Mouse (Mus musculus) hematopoietic stem cell, adult 5-6 weeks (primary cell): ENCODE data around the gene Gm37240. TPM values are rescaled to one million over a fixed set of nuclear protein-coding genes. Genes with fewer than 3 reads are reported as not detected.

ENCODE experiments used
- ATAC-seq, 2 experiments: fragments of 125-278 bp in 1 of 2; replicated peaks in 1 of 2; 2 replicates each; pipeline ENCODE4 v1.8.0; 2016 to 2017; ENCODE audit warnings: inconsistent platforms in 2 of 2, mild to moderate bottlenecking in 2 of 2, moderate number of reproducible peaks in 2 of 2, low read depth in 1 of 2, moderate TSS enrichment in 1 of 2; ENCODE audit not compliant: low FRiP score in 2 of 2, poor library complexity in 2 of 2, severe bottlenecking in 2 of 2, insufficient read depth in 1 of 2, low TSS enrichment in 1 of 2
- total RNA-seq: library from RNA; stranded (forward); fragments of 172-1452, 232-1000 nt; gene quantifications from 2 replicates; pipeline ENCODE4 v1.2.3, GENCODE M21; 2017

Gene Gm37240
- total RNA-seq, 1 experiment from 2014 or later: not detected

DNA sequence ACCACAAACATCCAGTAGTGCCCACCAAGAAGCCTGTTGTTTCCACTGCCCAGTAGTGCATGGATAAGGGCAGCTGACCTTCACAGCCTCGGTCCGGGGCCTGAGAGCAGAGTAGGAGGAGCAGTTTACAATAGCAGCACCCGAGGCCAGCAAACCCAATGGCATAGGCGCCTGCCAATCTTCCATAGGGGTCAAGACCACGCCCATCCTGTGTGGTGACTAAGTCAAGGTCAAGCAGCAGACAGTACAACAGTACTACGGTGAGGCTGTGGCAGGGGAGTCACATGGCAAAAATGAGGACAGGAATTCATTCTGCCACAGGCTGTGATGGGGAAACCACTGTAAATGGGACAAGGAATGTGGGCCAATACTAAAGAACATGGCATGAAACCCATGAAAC, 417.6 kb downstream of the Gm37240 start:
- no peak for ATAC-seq

DNA sequence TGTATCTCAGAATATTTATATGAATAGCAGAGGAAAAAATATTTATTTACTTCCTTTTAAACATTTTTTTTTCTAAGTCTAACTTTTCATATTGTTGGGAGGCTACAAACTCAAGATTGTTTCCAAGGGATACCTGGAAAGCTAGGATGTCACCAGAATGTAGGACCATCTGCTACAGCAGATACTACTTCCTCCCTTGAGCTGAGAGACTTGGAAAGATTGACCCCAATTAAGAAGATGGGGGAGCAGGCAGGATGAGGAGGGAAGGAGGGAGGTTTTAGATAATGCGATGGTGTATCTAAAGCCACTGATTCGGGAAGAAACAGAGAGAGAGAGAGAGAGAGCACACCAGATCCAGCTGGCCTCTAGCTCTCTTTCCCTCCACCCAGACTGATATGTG, 418.3 kb downstream of the Gm37240 start:
- ATAC-seq: no peak

DNA sequence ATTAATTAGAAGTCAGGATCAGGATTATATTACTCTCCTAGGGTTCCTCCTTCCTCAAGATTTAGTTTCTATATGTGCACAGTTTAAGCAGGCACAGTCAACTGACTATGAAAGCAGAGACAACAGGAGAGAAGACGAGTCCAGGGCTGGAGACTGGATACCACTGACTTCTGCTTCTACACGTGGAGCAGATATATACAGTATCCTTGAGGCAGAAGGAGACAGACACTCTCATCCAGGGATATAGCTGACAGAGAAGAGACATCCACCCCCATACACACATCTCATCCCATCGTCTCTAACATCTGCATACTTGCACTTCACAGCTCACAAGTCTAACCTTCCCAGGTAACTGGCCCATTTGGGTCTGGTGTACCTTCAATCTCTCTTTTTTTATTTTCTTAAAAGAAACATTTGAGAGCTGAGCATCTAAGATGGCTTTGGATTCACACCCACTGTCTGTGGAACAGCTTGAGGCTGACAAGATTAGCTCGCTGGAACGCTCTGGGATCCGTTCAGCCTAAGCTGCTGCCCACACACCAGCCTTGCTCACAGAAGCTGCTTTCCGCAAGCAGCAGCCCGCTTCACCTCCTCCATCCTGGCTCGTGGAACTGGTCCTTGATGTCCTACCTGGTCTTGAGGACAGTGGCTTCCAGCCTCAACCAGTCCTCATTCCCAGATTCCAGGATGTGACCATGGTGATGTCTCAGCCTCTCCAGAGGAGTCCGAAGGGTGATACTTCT, 421.9 kb downstream of the Gm37240 start:
- no peak for ATAC-seq

DNA sequence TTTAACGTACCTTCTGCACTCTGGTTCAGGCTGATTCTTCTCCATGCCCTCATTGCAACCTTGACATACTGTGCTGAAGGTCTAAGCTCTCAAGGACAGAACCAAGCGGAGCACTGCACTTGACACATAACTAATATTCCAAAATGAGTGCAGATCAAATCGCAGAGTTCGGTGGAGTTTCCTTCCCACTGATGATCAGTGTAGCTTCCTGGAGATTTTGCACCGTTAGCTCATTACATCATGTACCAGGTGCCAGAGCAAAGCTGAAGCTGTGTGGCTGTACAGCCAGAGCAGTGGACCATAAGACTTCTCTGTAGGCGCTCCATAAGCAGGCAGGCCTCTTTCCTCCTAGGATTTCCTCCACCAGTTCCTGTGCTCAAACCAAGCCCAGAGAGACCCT, 427.3 kb downstream of the Gm37240 start:
- ATAC-seq: no peak

DNA sequence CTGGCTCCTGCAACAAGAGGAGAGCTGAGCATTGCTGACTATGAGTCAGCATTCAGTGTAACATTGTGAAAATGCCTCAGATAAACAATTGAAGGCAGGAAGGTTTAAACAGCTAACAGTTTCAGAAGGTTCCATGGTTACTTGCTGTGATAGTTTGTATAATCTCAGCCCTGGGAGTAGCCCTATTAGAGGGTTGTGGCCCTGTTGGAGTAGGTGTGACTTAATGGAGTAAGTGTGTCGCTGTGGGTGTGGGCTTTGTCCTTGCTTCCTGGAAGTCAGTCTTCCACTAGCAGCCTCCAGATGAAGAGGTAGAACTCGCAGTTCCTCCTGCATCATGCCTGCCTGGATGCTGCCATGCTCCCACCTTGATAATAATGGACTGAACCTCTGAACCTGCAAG, 430.3 kb downstream of the Gm37240 start:
- ATAC-seq: no peak

DNA sequence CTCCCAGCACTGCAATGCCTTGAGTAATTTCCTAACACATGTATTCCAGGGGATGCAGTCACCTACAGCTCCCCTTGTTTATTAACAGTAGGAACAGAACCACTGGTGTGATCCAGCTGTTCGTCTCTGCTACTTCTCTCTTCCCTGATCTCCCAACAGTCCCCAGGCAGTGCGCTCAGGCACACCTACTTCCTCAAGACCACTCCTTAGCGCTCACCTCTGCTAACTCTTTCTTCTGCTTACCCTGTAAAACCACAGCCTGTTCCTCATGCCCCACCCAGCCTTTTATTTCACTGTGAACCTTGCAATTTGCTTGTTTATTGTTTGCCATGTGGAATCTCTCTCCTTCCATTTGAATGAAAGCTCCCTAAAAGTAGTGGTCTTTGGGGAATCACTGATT, 431.9 kb downstream of the Gm37240 start:
- ATAC-seq: no peak

DNA sequence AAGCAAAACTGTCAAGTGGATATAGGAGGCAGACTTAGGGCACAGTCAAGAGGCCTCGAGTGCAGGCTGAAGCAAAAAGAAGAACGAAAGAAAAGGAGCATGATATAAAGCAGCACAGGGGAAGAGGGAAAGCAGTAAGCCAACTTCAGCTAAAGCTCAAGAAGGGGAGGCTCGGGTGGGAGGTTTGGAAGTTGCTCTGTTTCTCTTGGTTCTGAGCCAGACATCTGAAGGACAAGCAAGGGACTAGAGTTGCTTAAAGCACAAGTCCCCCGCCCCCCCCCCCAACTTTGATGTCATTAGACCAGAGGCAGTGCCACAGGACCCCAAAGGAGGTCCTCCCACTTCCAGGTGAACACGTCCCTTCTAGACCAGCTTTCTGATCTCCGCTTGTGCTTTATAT, 433.3 kb downstream of the Gm37240 start:
- no peak for ATAC-seq

DNA sequence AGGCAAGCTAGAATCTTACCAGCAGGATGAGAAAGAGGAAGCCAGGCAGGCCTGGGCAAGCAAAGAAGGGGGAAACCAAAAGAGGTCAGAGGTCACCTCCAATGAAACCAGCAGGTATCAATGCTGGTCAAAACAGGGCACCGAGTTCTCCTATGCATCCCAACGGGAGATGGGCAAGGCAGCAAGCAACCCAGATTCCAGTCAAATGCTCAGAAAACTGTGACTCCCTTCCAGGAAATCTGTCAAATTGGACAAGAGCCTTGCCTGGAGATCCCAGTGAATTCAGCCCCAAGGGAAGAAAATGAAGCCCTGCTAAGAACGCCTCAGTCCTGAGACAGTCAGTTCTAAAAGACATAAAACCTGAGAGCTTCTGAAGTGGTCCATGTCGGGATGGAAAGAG, 437.9 kb downstream of the Gm37240 start:
- no peak for ATAC-seq

DNA sequence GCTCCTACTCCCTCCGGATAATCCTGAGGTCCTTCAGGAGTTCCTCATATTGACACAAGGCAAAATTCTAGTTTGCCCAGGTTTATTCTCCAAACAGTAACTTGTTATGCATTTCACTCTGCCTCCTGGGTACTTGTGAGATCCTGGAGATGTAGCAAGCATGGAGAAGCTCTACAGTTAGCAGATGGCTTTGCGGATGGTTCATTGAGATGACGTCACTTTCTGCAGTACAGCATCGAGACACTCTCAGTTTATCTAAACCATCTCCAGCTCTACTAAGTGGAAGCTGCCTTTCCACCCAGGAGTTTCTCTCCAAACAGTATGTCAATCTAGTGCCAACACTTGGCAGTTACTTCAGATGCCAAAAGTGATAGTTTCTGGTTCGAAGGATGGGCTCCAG, 444.5 kb downstream of the Gm37240 start:
- no peak for ATAC-seq

DNA sequence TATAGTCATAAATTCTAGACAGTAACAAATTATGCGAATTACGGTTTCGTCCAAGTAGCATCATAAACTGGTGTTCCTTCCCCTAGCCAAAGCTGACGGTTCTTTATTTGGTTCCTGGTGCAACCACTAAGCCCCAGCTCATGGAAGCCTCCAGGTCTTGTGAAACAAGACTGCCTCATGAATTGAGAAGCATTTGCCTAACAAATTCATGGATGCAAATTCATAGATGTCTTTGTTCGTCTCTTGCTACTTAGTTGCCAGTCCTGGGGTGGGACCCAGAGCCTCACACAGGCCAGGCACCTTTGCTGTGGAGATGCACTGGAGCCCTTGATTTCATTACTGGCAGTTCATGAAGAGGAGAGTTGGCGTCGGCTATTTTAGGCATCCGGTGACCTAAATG, 445.1 kb downstream of the Gm37240 start:
- ATAC-seq: no peak

DNA sequence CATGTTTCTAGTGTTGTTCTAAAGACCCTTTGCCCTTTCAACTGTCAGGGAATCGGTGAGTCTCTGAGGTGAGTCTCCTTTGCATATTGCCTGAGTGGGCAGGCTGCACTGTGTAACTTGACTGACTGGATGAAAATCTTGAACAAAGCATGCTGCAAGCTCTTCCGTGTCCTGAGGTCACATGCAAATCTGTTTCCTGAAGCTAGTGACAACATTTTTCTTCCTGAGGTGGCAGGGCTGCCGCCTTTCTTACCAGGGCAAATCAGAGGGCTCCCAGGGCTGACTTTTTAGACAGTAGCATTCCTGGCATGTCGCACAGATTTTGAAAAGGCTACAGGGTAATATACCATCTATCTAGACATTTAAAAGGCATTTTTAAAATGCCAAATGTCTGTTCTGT, 451.9 kb downstream of the Gm37240 start:
- ATAC-seq: no peak

DNA sequence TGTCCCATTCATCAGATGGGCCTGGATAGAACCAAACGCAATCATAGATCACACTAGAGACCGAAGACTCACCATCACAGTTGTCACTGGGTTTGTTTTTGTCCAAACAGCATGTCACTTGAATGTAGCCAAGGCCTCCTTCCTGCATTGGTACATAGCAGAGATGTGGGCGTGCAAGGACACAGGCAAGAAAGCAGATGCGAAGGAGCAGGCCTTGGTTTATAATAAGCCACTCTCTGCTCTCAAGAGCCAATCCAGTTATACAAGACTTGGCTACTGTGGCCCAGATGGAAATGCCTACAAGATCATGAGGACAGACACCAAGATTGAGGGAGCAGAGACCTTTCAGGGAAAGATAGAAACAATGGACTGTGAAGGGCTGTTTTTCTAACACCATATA, 456.1 kb downstream of the Gm37240 start:
- no peak for ATAC-seq

DNA sequence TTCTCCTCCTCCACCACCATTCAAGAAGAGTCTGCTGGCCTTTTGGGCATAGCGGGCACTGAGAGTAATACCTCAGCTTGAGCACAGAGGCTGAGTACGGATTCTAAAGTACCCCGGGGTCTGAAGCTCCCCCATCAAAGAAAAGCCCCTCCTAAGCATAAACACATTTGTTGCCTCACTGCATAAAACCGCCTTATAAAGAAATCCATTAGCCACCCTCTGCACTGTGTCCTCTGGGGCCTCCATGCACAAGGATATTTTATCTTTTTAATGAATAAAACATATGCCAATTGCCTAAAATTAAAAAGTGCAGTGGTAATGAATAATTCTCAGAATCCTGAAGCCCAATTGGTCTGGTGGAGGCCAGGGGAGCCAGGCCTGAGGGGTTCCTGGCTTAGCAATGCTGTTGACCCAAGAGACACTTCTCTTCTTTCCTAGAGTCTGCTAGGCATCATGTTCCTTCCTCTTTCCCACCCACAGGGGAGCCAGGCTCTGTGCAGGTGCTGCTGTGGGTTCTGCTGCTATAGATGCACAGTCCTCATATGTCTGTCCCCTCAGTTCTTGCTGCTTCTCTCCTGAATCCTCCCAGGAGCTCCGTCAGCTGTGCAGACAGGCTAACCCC, 463.8 kb downstream of the Gm37240 start:
- no peak for ATAC-seq

DNA sequence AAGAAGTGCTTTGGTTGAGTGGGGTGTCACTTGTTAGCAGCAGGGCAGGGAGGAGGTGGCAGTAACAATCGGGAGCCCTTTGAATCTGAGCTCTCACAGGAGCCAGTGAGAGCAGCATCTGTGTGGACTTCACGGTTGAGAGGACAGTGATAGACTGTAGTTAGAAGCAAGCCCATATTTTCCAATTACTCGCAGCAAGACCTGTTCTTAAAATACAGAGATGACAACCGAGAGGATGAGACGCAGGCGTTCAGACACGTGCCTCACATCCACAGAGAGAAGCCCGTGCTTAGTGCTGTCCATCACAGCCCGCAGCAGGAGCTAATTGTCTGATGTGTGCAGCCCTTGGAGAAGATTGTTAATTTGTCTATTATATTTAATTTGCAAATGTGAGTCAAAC, 465.9 kb downstream of the Gm37240 start:
- ATAC-seq: no peak

DNA sequence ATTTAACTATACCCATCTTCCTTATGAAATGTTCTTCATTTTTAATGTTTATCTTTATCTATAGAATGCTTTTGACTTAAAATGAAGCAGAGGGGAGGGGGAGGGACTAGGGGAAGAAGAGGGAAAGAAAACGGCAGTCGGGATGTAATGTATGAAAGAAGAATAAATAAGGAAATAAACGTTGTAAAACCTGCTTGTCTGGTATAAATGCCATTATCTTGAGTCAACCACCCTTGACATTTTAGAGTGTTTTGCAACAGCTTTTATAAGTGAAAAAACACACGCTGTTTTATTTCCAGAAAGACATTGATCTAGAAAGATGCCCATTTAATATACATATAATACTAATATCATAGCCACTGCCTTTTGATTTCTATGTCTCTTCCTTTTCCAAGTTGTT, 469.7 kb downstream of the Gm37240 start:
- no peak for ATAC-seq

DNA sequence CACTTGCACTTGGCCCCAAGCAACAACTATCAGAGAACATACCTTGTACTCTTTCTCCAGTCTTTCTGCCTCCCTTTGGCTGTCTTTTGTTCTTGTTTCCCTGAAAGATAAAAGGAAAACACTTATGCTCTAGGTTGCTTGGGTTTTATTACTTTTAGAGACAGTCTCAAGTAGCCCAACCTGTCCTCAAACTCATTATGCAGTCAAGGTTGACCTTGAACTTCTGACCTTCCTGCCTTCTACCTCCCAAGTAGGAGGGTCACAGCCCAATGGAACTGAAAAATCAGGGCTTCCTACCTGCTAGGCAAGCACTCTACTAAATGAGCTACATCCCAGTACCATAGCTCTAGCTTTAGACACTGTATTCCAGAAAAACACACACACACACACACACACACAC, 488.5 kb downstream of the Gm37240 start:
- ATAC-seq: no peak

DNA sequence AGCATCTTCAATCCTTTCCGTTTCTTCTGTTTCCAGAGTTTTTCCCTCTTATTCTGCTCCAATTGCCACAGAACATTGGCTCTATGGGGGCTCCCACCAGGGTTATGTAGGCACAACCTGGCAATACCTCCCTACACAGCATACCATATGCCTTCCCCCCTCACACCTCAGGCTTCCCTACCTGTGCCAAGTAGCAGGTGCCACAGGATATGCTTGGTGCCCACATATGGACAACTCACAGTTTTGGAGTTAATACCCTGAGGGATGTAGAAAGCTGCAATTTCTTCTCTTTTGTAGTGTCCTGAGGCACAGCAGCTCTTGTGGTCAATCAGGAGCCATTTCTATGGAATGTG, 488.9 kb downstream of the Gm37240 start:
- ATAC-seq: no peak

DNA sequence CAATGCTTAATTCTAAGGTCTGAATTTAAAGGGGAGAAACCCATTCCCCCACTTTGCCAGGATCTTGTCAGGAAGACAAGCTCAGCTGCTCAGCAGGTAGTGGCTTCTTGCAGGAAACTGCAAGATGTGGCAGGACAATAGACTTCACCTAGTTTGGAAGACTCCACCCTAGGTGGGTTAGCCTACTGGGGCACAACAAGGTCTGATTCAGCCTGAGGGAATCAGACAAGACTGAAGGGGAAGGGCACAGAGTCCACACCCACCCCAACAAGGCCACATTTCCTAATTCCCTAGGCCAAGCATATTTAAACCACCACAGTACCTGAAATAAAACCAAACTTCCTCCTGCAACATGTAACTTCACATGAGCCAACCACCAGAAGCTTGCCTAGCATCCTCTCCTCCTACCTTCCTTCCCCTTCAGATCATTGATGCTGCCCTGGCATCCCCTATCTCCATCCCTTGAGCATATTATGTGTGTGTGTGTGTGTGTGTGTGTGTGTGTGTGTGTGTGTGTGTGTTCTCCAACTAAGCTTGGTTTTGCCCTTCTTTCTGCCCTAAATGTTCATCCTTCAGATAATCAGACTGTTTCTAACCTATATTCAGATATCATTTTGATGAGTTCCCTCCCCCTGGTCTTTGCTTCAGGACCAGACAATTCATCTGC, 489.4 kb downstream of the Gm37240 start:
- ATAC-seq: no peak

DNA sequence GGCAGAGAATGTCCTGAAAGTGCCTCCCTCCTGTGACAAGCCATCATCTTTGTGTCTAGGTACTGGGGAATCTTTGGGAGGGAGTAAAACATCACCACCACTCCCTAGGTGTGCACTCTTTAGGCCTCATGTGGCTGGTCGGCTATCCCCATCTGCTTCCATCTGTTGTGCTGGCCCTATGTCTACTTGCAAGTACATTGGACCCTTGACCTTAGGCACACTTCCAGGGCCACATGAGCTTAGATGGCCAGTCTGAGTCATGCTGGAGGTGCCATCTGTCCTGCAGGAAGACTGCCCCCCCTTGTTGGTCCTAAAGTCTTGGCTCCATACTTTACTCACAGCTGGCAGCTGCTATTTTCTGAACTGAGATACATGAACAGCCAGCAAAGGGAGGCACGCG, 493.9 kb downstream of the Gm37240 start:
- ATAC-seq: no peak
